8 mouse cellular contexts compared by ENCODE assay signal in genomic region chr9:20644360-20645081, GRCm38 (mm10). TPM values are rescaled to one million over a fixed set of nuclear protein-coding genes. Genes with fewer than 3 reads are reported as not detected.
DNase-seq lines count a peak whose midpoint lies in the region; ATAC-seq and TF ChIP-seq lines count a peak whose summit lies in the region.

Fbxl12 (minus strand) TSS chr9:20644767.

- peak within 1 kb of the TSS; percentile 83 for H3K9ac ChIP-seq in embryonic facial prominence, embryonic 11.5 days (replicated peaks; ENCODE audit: low read length)
- H3K9ac ChIP-seq in limb, embryonic 14.5 days (ENCODE audit: low read depth, low read length, severe bottlenecking), result peak within 1 kb of the TSS; percentile 80
- peak within 1 kb of the TSS; percentile 89 for H3K9ac ChIP-seq in midbrain, embryonic 16.5 days (ENCODE audit: low read depth, low read length)

- peak within 1 kb of the TSS; percentile 83 for H3K4me3 ChIP-seq in embryonic facial prominence, embryonic 11.5 days (ENCODE audit: low read depth, low read length)
- peak within 1 kb of the TSS; percentile 85 for H3K4me3 ChIP-seq in limb, embryonic 14.5 days (replicated peaks; ENCODE audit: low read length)
- peak within 1 kb of the TSS; percentile 84 for H3K4me3 ChIP-seq in midbrain, embryonic 16.5 days (ENCODE audit: low read depth, low read length)

- H3K9me3 ChIP-seq in embryonic facial prominence, embryonic 11.5 days (replicated peaks; ENCODE audit: control insufficient read depth, low read length), result no peaks in the 10 kb centered on the region
- H3K9me3 ChIP-seq in limb, embryonic 14.5 days (ENCODE audit: control insufficient read depth, low read length), result no peaks in the 10 kb centered on the region
- H3K9me3 ChIP-seq in midbrain, embryonic 16.5 days (replicated peaks; ENCODE audit: control insufficient read depth, low read length, poor library complexity, severe bottlenecking), result no peaks in the 10 kb centered on the region

- H3K36me3 ChIP-seq in embryonic facial prominence, embryonic 11.5 days (replicated peaks; ENCODE audit: control insufficient read depth, insufficient read depth, low read depth, low read length), result no peaks in the 10 kb centered on the region; the same call in 1 of the 2 replicates
- H3K36me3 ChIP-seq in limb, embryonic 14.5 days (ENCODE audit: control insufficient read depth, insufficient read depth, low read length), result peaks cover 31% of the 10 kb centered on the region
- H3K36me3 ChIP-seq in midbrain, embryonic 16.5 days (ENCODE audit: control insufficient read depth, insufficient read depth, low read length), result peaks cover 7% of the 10 kb centered on the region; the same call in 1 of the 2 replicates

- TF ChIP-seq POLR2A in limb, embryonic 14.5 days (IDR thresholded peaks at IDR 0.05; ENCODE audit: borderline replicate concordance, extremely low read depth, insufficient read depth, insufficient read length), result peak; percentile 71; the same call in 1 of the 2 replicates

- under 1% methylated on average over 43 of the region's 43 CpGs for WGBS in embryonic facial prominence, embryonic 11.5 days
- WGBS in limb, embryonic 14.5 days, result under 1% methylated on average over 43 of the region's 43 CpGs
- under 1% methylated on average over 43 of the region's 43 CpGs for WGBS in midbrain, embryonic 16.5 days

- peaks cover 3% of the 10 kb centered on the region; the same call in 1 of the 2 replicates for H3K4me1 ChIP-seq in embryonic facial prominence, embryonic 11.5 days (ENCODE audit: control insufficient read depth, insufficient read depth, low read length)
- H3K4me1 ChIP-seq in limb, embryonic 14.5 days (ENCODE audit: control insufficient read depth, insufficient read depth, low read length), result peaks cover 12% of the 10 kb centered on the region
- peaks cover 32% of the 10 kb centered on the region for H3K4me1 ChIP-seq in midbrain, embryonic 16.5 days (ENCODE audit: control insufficient read depth, insufficient read depth, low read length)

- H3K27ac ChIP-seq in embryonic facial prominence, embryonic 11.5 days (replicated peaks; ENCODE audit: low read depth, low read length), result 0 out of 2 replicates have a peak within 1 kb of the TSS, but pooled peaks have one; percentile 17
- H3K27ac ChIP-seq in limb, embryonic 14.5 days (replicated peaks; ENCODE audit: low read depth, low read length), result peak within 1 kb of the TSS; percentile 92
- peak within 1 kb of the TSS; percentile 89 for H3K27ac ChIP-seq in midbrain, embryonic 16.5 days (ENCODE audit: low read length)

- no peak for ATAC-seq in embryonic facial prominence, embryonic 11.5 days (replicated peaks; ENCODE audit: insufficient number of reproducible peaks, low FRiP score, low TSS enrichment, low read depth)
- no peak for ATAC-seq in limb, embryonic 14.5 days (ENCODE audit: low FRiP score, low read depth)
- peak; percentile 29 for ATAC-seq in midbrain, embryonic 16.5 days

- H3K4me2 ChIP-seq in embryonic facial prominence, embryonic 11.5 days (ENCODE audit: low read depth, low read length), result peak within 1 kb of the TSS; percentile 92
- peak within 1 kb of the TSS; percentile 97 for H3K4me2 ChIP-seq in limb, embryonic 14.5 days (replicated peaks; ENCODE audit: low read depth, low read length, severe bottlenecking)
- peak within 1 kb of the TSS; percentile 99 for H3K4me2 ChIP-seq in midbrain, embryonic 16.5 days (ENCODE audit: low read length)

- no peaks in the 10 kb centered on the region for H3K27me3 ChIP-seq in embryonic facial prominence, embryonic 11.5 days (ENCODE audit: control insufficient read depth, insufficient read depth, low read length)
- no peaks in the 10 kb centered on the region for H3K27me3 ChIP-seq in limb, embryonic 14.5 days (ENCODE audit: control insufficient read depth, insufficient read depth, low read length)
- no peaks in the 10 kb centered on the region for H3K27me3 ChIP-seq in midbrain, embryonic 16.5 days (ENCODE audit: control insufficient read depth, insufficient read depth, low read depth, low read length)

- DNase-seq in 3134 (ENCODE audit: extremely low read depth, insufficient read length, low spot score), result peak; percentile 73
- peak; percentile 84 for DNase-seq in adrenal gland, postnatal 10 days
- peak; percentile 92 for DNase-seq in embryonic facial prominence, embryonic 11.5 days (ENCODE audit: low spot score)
- peak; percentile 98 for DNase-seq in heart, adult 11 months
- DNase-seq in kidney, adult 11 months, result peak; percentile 72
- peak; percentile 82 for DNase-seq in limb, embryonic 14.5 days (ENCODE audit: low spot score)
- peak; percentile 52 to 67 for DNase-seq in spleen, postnatal 14 days (ENCODE audit: low spot score in 2 of 2)

RNA-seq across cellular contexts. Expression of gene Fbxl12, which starts in this region (rescaled TPM):
- 10 to 100 TPM; 16.8 to 24.5 TPM for total RNA-seq in adrenal gland, postnatal 10 days (2021)
- 8.5 and 11.5 TPM in 2 replicates for polyA plus RNA-seq in embryonic facial prominence, embryonic 11.5 days (2014; fragmentation: Nextera tagmentation; extraction: Ambion mirVana)
- polyA plus RNA-seq in limb, embryonic 14.5 days (2012; rRNA removed), result 41.5 and 52.8 TPM in 2 replicates
- 11.9 and 12.9 TPM in 2 replicates for polyA plus RNA-seq in limb, embryonic 14.5 days (2014; fragmentation: Nextera tagmentation; extraction: Ambion mirVana)
- polyA plus RNA-seq in midbrain, embryonic 16.5 days (2015; fragmentation: Nextera tagmentation; extraction: Ambion mirVana), result 13.8 and 14.7 TPM in 2 replicates

Comparison
In these comparisons a context has a peak if more than half of its experiments do, and no peak if none do; other contexts are left out.
1. H3K27ac ChIP-seq: peak in every context shown above with its lines; median percentile 92 in limb, embryonic 14.5 days; 89 in midbrain, embryonic 16.5 days; 17 in embryonic facial prominence, embryonic 11.5 days.